Mouse (Mus musculus): ENCODE measurements at regions not wholly inside any gene's neighbourhood (a gene's known extent, or its start where the extent isn't known, plus 50 kb on each side); places are given as distances from the start of the nearest gene placed in this dataset.

DNA sequence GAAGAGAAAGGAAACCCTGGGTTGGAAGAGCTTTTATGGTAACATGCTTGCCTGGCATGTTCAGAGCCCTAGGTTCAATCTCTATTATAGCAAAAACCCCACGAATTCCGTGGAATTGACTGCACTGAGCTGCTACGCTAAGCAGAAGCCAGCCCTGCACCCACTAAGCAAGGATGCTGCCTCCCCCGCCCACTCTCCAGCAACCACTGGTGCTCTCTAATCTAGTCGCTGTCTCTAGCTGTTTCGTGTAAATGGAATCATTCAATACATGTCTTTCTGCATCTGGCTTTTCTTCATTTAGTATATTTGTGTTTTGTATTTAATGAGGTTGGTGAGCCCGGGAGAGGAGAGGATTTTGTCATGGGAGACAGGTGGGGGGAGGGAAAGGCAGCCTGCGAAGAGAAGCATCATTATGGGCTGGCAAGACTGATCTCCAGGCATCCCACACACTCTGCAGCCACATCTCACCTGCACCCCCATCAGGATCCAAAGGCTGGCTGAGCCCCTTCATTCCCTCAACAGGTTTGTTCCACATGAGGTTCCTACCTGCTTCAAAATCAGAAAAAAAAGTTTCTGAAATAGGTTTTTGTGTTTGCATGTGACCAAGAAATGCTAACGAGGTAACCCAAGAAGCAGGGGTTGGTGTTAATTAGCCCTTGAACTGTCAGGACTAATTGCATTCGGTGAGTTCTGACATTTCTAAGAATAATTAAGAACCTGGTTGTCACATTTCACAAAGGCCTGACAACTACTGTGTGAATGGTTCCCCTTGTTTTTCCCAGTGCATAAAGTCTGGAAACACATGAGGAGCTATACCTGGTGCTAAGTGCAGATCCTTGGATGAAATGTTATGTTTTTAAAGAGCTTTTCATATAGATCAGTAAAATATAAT, 68.6 kb upstream of the Ubl3 start:
- Histone ChIP-seq H3K9ac (replicated peaks) (no peak overlapping the region), H3K36me3 (replicated peaks; ENCODE audit: insufficient read depth, low read length) (no peaks in the 10 kb centered on the region), H3K4me3 (ENCODE audit: low read depth, low read length) (no peak overlapping the region), H3K9me3 (ENCODE audit: low read length) (no peaks in the 10 kb centered on the region), H3K27me3 (ENCODE audit: insufficient read depth, low read length) (no peaks in the 10 kb centered on the region), H3K4me2 (ENCODE audit: low read depth, low read length) (no peak overlapping the region), H3K4me1 (ENCODE audit: insufficient read depth) (no peaks in the 10 kb centered on the region), H3K27ac (ENCODE audit: low read depth) (no peak overlapping the region)
- no peak for TF ChIP-seq EP300 (IDR thresholded peaks at IDR 0.05; ENCODE audit: low read depth)
- no peak for TF ChIP-seq CTCF (IDR thresholded peaks at IDR 0.05; ENCODE audit: low read depth)
- no peak for ATAC-seq
- WGBS (ENCODE audit: insufficient replicate concordance) = 55% methylated on average over 10 of the region's 10 CpGs
- no peak for DNase-seq

DNA sequence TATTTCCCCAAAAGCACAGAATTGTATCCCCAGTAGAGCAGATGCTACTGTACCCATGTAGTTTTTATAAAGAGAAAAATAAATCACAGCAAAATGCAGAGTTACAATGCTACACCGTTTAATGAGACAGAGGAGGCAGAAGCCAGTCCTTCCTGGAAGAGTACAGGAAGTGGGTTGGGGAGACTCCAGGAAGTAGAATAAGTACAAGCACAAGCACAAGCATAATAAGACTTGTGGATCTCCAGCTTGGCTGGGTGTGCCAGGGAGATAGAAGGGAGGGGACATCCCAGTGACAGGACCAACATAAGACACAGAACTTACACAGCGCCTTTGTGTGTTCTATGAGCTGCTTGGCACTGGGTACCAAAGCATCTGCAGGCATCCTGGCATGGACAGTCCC, 67.3 kb upstream of the Ubl3 start:
- no peaks in the 10 kb centered on the region for H3K9me3 ChIP-seq (ENCODE audit: low read length)
- H3K4me2 ChIP-seq (ENCODE audit: low read depth, low read length) = no peak overlapping the region
- H3K9ac ChIP-seq (replicated peaks) = no peak overlapping the region
- TF ChIP-seq EP300 (IDR thresholded peaks at IDR 0.05; ENCODE audit: low read depth) = no peak
- no peak for TF ChIP-seq CTCF (IDR thresholded peaks at IDR 0.05; ENCODE audit: low read depth)
- whole genome bisulfite sequencing (ENCODE audit: insufficient replicate concordance) = 63% methylated on average over 2 of the region's 2 CpGs
- H3K4me1 ChIP-seq (ENCODE audit: insufficient read depth) = no peaks in the 10 kb centered on the region
- no peak overlapping the region for H3K4me3 ChIP-seq (ENCODE audit: low read depth, low read length)
- DNase-seq (no peak), ATAC-seq (no peak)
- no peak overlapping the region for H3K27ac ChIP-seq (ENCODE audit: low read depth)
- H3K36me3 ChIP-seq (replicated peaks; ENCODE audit: insufficient read depth, low read length) = no peaks in the 10 kb centered on the region
- no peaks in the 10 kb centered on the region for H3K27me3 ChIP-seq (ENCODE audit: insufficient read depth, low read length)

DNA sequence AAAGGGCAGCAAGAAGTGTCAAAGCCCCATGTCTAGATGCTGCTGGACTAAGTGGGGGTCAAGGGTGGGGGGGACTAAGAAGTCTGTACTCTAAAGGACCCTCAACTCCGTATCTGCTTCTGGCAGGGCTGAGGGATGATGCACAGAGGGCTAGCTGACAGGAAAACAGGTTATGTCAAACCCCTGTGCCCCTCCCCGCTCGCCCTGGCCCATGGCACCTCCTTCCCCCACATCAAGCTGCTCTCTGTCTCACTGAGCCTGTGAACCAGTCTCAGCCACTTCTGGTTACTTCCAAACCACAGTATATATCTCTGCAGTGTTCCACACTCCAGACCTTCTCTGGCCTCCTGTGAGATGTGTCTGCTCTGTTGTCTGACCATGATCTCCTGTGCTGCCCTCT, 63.8 kb upstream of the Ubl3 start:
- H3K4me3 ChIP-seq (ENCODE audit: low read depth, low read length) = no peak overlapping the region
- 57% methylated on average over 3 of the region's 3 CpGs for WGBS (ENCODE audit: insufficient replicate concordance)
- no peaks in the 10 kb centered on the region for H3K4me1 ChIP-seq (ENCODE audit: insufficient read depth)
- H3K27ac ChIP-seq (ENCODE audit: low read depth) = no peak overlapping the region
- H3K4me2 ChIP-seq (ENCODE audit: low read depth, low read length) = no peak overlapping the region
- DNase-seq (no peak), ATAC-seq (no peak)
- no peaks in the 10 kb centered on the region for H3K9me3 ChIP-seq (ENCODE audit: low read length)
- TF ChIP-seq EP300 (IDR thresholded peaks at IDR 0.05; ENCODE audit: low read depth) (no peak), CTCF (IDR thresholded peaks at IDR 0.05; ENCODE audit: low read depth) (no peak)
- H3K36me3 ChIP-seq (replicated peaks; ENCODE audit: insufficient read depth, low read length) = no peaks in the 10 kb centered on the region
- no peak overlapping the region for H3K9ac ChIP-seq (replicated peaks)
- no peaks in the 10 kb centered on the region for H3K27me3 ChIP-seq (ENCODE audit: insufficient read depth, low read length)

DNA sequence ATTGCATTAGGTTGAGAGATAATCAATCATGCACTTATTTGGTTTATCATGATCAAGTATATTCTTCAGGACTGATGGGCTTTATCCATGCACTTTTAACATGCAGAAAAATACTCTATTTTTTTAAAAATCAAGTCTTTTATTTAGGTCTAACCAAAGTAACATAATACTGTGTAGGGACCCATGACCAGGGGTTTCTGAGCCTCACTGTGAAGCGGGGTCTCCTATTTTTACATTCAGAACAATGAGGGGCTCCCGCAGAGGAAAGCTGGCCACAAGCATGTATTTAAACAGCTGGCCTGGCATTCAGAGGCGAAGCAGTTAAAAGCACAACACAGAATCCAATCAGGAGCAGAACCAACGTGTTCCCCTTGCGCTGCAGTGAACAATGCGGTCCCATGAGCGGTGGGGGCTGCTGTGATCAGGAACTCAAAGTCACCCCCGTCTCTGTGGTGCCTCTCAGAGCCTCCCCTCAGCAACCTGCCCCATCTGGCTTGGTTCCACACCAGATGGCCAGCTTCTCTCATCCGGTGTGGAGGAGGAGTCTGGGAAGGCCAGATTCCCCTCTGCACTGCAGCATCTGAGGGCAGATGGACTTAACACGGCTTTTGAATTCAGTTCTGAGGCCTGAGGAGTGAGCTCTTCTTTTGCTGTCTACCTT, 63.2 kb upstream of the Ubl3 start:
- no peaks in the 10 kb centered on the region for H3K9me3 ChIP-seq (ENCODE audit: low read length)

DNA sequence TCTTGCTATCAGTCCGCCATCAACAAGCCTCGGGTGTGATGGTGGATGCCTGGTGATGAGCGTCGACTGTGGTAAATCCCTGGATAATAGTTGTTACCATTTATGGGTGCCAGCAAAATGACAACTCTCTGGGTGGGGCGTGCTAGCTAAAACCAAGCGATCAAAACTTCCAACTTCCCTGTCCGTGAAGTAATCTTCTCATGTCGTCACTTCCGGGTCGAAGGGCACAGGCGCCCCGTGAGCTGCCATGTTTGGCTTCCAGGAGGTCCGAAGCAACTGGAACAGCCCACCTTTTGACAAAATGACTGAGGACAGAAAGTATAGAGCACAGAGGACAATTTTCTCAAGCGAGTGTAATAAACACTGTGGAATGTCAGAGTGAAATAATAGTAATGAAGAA, 62.5 kb upstream of the Ubl3 start:
- no peak for TF ChIP-seq CTCF (IDR thresholded peaks at IDR 0.05; ENCODE audit: low read depth)
- TF ChIP-seq EP300 (IDR thresholded peaks at IDR 0.05; ENCODE audit: low read depth) = no peak
- ATAC-seq = no peak
- WGBS (ENCODE audit: insufficient replicate concordance) = 81% methylated on average over 14 of the region's 14 CpGs
- Histone ChIP-seq H3K36me3 (replicated peaks; ENCODE audit: insufficient read depth, low read length) (no peaks in the 10 kb centered on the region), H3K4me3 (ENCODE audit: low read depth, low read length) (no peak overlapping the region), H3K27ac (ENCODE audit: low read depth) (no peak overlapping the region), H3K9ac (replicated peaks) (no peak overlapping the region), H3K27me3 (ENCODE audit: insufficient read depth, low read length) (no peaks in the 10 kb centered on the region), H3K4me1 (ENCODE audit: insufficient read depth) (no peaks in the 10 kb centered on the region), H3K9me3 (ENCODE audit: low read length) (no peaks in the 10 kb centered on the region), H3K4me2 (ENCODE audit: low read depth, low read length) (no peak overlapping the region)
- no peak for DNase-seq

More for the DNA sequence above, 63.2 kb upstream of the Ubl3 start:
- H3K4me3 ChIP-seq (ENCODE audit: low read depth, low read length) = no peak overlapping the region
- 61% methylated on average over 10 of the region's 10 CpGs for WGBS (ENCODE audit: insufficient replicate concordance)
- H3K4me1 ChIP-seq (ENCODE audit: insufficient read depth) = no peaks in the 10 kb centered on the region
- DNase-seq (no peak), ATAC-seq (no peak)
- H3K27me3 ChIP-seq (ENCODE audit: insufficient read depth, low read length) = no peaks in the 10 kb centered on the region
- H3K27ac ChIP-seq (ENCODE audit: low read depth) = no peak overlapping the region
- no peak overlapping the region for H3K9ac ChIP-seq (replicated peaks)
- TF ChIP-seq EP300 (IDR thresholded peaks at IDR 0.05; ENCODE audit: low read depth) (no peak), CTCF (IDR thresholded peaks at IDR 0.05; ENCODE audit: low read depth) (no peak)
- H3K36me3 ChIP-seq (replicated peaks; ENCODE audit: insufficient read depth, low read length) = no peaks in the 10 kb centered on the region
- H3K4me2 ChIP-seq (ENCODE audit: low read depth, low read length) = no peak overlapping the region

DNA sequence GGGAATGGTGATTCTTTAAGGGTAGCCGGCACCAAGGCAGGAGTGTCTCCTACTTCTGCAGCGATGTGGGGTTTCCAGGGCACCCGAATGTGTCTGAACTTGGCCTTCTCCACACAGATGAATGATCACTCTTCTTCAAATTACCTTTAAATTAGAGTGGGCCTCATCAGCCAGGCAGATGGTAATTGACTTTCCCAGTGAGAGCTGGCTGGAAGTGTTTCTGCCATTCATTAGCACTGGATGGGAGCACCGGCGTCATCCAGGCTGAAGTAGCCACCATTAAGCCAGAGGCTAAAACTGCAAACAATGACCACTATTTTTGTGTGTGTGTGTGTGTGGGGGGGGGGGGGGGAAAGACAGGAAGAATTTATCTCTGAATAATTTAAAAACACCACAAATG, 58.7 kb upstream of the Ubl3 start:
- no peak for ATAC-seq
- H3K27me3 ChIP-seq (ENCODE audit: insufficient read depth, low read length) = no peaks in the 10 kb centered on the region
- WGBS (ENCODE audit: insufficient replicate concordance) = 80% methylated on average over 5 of the region's 5 CpGs

More for the DNA sequence above, 58.7 kb upstream of the Ubl3 start:
- TF ChIP-seq CTCF (IDR thresholded peaks at IDR 0.05; ENCODE audit: low read depth) (no peak), EP300 (IDR thresholded peaks at IDR 0.05; ENCODE audit: low read depth) (no peak)
- Histone ChIP-seq H3K27ac (ENCODE audit: low read depth) (no peak overlapping the region), H3K4me3 (ENCODE audit: low read depth, low read length) (no peak overlapping the region), H3K4me2 (ENCODE audit: low read depth, low read length) (no peak overlapping the region), H3K9me3 (ENCODE audit: low read length) (no peaks in the 10 kb centered on the region), H3K36me3 (replicated peaks; ENCODE audit: insufficient read depth, low read length) (no peaks in the 10 kb centered on the region), H3K9ac (replicated peaks) (no peak overlapping the region), H3K4me1 (ENCODE audit: insufficient read depth) (no peaks in the 10 kb centered on the region)
- DNase-seq = no peak
